Mouse (Mus musculus) bone marrow macrophage, adult 2 months (primary cell): ENCODE measurements around the gene Olfr1368.

Source experiments
- CTCF ChIP-seq: IDR thresholded peaks from 2 replicates; pipeline ENCODE4 v1.5.1; 2012; ENCODE audit warnings: low read depth, mild to moderate bottlenecking, low read length, moderate library complexity
- POLR2A ChIP-seq: IDR thresholded peaks from 2 replicates; pipeline ENCODE4 v1.6.1; 2012; ENCODE audit warnings: mild to moderate bottlenecking, low read depth, low read length, borderline replicate concordance

- TF ChIP-seq POLR2A (no peak), CTCF (no peak)
These were observed 24.2 kb upstream of the Olfr1368 start for GRCm38 (mm10) chr13:21169657-21170430.
